Mouse (Mus musculus): Measurements from ENCODE around the gene Htatip2.

DNA sequence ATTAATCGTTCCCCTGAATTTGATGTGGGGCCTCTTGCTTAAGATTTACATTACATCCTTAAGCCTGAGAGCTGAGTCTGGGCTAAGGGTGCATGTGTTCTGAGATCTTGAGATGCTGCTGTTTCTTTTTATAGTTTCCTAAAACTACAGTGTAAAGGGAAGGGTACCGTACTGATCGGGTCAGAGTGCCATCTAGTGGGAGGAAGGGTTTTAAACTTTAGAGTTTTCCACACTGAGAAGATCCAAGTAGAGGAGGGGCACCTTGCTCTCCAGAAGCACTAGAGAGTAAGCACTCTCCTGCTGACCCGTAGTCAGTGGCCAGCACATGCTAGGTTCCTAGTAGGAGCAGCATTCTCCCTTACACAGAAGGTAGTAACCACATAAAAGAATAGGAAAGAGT is 52.4 kb downstream of the Htatip2 start:
- no peak for TF ChIP-seq EP300 (IDR thresholded peaks at IDR 0.05; ENCODE audit: insufficient read depth, low read depth, low read length)
- peak; percentile 56 for TF ChIP-seq CTCF (IDR thresholded peaks at IDR 0.05)

Measured in heart, adult 2 months (tissue).